Mouse (Mus musculus) liver, embryonic 13.5 days (tissue): ENCODE measurements around the gene Hdac4. TPM values are rescaled to one million over a fixed set of nuclear protein-coding genes. Genes with fewer than 3 reads are reported as not detected.

Experiments
- ATAC-seq: fragments of 200-750 bp; cut with Nextera tagmentation; 2 replicates; pipeline ENCODE4 v1.8.0; 2017; ENCODE audit warnings: low read depth, mild to moderate bottlenecking, moderate number of reproducible peaks, moderate library complexity
- DNase-seq: peaks from one replicate; pipeline ENCODE4 v3.0.0; 2022
- H3K27ac ChIP-seq: fragments of 300-500 bp; sonication (generic); 2 replicates; pipeline ENCODE4 v1.5.1; 2015; ENCODE audit warnings: moderate library complexity, mild to moderate bottlenecking, inconsistent platforms
- H3K27me3 ChIP-seq: fragments of 300-500 bp; sonication (generic); 2 replicates; pipeline ENCODE4 v1.6.1; 2015; ENCODE audit warnings: mild to moderate bottlenecking, inconsistent platforms
- H3K36me3 ChIP-seq: fragments of 300-500 bp; sonication (generic); 2 replicates; pipeline ENCODE4 v1.6.1; 2015; ENCODE audit warnings: mild to moderate bottlenecking, inconsistent platforms
- H3K4me1 ChIP-seq: fragments of 300-500 bp; sonication (generic); replicated peaks from 2 replicates; pipeline ENCODE4 v1.6.1; 2015; ENCODE audit warnings: inconsistent platforms
- H3K4me2 ChIP-seq: fragments of 300-500 bp; sonication (generic); 2 replicates; pipeline ENCODE4 v1.6.1; 2015; ENCODE audit warnings: inconsistent platforms, mild to moderate bottlenecking, moderate library complexity
- H3K4me3 ChIP-seq: fragments of 300-500 bp; sonication (generic); replicated peaks from 2 replicates; pipeline ENCODE4 v1.5.1; 2015; ENCODE audit warnings: mild to moderate bottlenecking, inconsistent platforms
- H3K9ac ChIP-seq: fragments of 300-500 bp; sonication (generic); 2 replicates; pipeline ENCODE4 v1.6.1; 2015; ENCODE audit warnings: mild to moderate bottlenecking, inconsistent platforms
- H3K9me3 ChIP-seq: fragments of 300-500 bp; sonication (generic); replicated peaks from 2 replicates; pipeline ENCODE4 v1.6.1; 2016; ENCODE audit warnings: inconsistent platforms
- WGBS: fragments of 180-500 bp; shearing (Covaris S2); methylation state at CpG from one replicate; pipeline ENCODE4 v1.1.7; 2015; ENCODE audit not compliant: insufficient replicate concordance; 5-methylcytosine and 5-hydroxymethylcytosine counted together
- polyA plus RNA-seq: library from polyadenylated mRNA; unstranded; fragments of >200 nt; fragmentation: Nextera tagmentation; extraction: Ambion mirVana; gene quantifications from 2 replicates; pipeline ENCODE4 v1.2.1, GENCODE M21; 2015

The Hdac4 gene
- polyA plus RNA-seq, 1 experiment from 2014 or later, result 3.9 TPM

DNA sequence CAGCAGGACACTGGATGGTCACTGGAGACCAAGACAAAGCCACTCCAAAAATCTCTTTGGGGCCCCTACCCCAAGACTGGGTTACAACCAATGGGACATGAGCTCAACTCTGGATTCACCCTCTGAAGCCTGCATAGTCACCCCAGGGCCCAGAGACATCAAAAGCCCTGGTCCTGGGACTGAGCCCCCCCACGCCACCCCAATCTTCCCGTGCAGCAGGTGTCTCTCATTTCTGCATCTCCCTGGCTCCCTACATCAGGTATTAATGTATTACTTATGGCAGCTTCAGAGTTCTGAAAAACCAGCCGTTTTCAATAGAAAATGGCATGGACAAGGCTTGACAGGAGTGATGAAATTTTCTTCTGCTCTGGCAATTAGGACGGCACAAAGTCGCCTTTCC lies 17.9 kb downstream of the Hdac4 start:
- H3K9me3 ChIP-seq, result no peaks in the 10 kb centered on the region
- H3K4me1 ChIP-seq, result peaks cover 40% of the 10 kb centered on the region
- DNase-seq, result no peak
- no peak for ATAC-seq
- H3K27me3 ChIP-seq, result no peaks in the 10 kb centered on the region
- H3K4me3 ChIP-seq, result no peak overlapping the region
- no peak overlapping the region for H3K27ac ChIP-seq
- no peak overlapping the region for H3K9ac ChIP-seq
- WGBS, result 77% methylated on average over 5 of the region's 5 CpGs
- no peaks in the 10 kb centered on the region for H3K36me3 ChIP-seq
- H3K4me2 ChIP-seq, result no peak overlapping the region

DNA sequence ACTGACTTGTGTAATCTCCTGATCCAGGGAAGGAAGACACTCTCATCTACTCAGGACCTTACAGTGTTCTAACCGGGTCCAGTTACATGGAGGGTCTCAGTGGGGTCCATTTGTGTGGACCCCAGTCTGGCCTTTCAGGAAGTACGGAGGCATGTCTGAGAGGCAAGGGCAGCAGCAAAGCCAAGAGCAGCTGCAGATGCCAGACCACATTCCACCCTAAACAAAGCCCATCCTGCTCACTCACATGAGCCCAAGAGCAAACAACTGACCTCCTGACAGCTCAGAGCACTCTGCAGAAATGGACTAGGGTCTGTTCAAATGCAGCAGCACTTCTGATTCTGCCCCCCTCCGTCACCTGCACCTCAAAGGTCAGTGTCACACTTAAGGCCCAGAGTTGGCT lies 18.3 kb downstream of the Hdac4 start:
- H3K27me3 ChIP-seq, result no peaks in the 10 kb centered on the region
- H3K9me3 ChIP-seq, result no peaks in the 10 kb centered on the region
- WGBS, result 70% methylated on average over 3 of the region's 3 CpGs
- H3K27ac ChIP-seq, result no peak overlapping the region
- H3K4me1 ChIP-seq, result peaks cover 40% of the 10 kb centered on the region
- H3K4me3 ChIP-seq, result no peak overlapping the region
- ATAC-seq (no peak), DNase-seq (no peak)
- H3K9ac ChIP-seq, result no peak overlapping the region
- H3K4me2 ChIP-seq, result no peak overlapping the region
- H3K36me3 ChIP-seq, result no peaks in the 10 kb centered on the region

GRCm38 (mm10) chr1:92175266-92175665 lies 20.2 kb downstream of the Hdac4 start:
- ATAC-seq, result no peak
- Histone ChIP-seq H3K36me3 (no peaks in the 10 kb centered on the region), H3K9ac (no peak overlapping the region), H3K4me3 (no peak overlapping the region), H3K27me3 (no peaks in the 10 kb centered on the region), H3K4me2 (no peak overlapping the region), H3K9me3 (no peaks in the 10 kb centered on the region), H3K4me1 (peaks cover 29% of the 10 kb centered on the region), H3K27ac (no peak overlapping the region)
- WGBS, result 73% methylated on average over 6 of the region's 6 CpGs
- DNase-seq, result no peak

GRCm38 (mm10) chr1:92174898-92175255 lies 20.6 kb downstream of the Hdac4 start:
- DNase-seq (no peak), ATAC-seq (no peak)
- no peak overlapping the region for H3K4me2 ChIP-seq
- peaks cover 29% of the 10 kb centered on the region for H3K4me1 ChIP-seq
- H3K9ac ChIP-seq, result no peak overlapping the region
- no peak overlapping the region for H3K27ac ChIP-seq
- no peaks in the 10 kb centered on the region for H3K27me3 ChIP-seq
- H3K36me3 ChIP-seq, result no peaks in the 10 kb centered on the region
- no peaks in the 10 kb centered on the region for H3K9me3 ChIP-seq
- no peak overlapping the region for H3K4me3 ChIP-seq
- WGBS, result 76% methylated on average over 5 of the region's 5 CpGs

DNA sequence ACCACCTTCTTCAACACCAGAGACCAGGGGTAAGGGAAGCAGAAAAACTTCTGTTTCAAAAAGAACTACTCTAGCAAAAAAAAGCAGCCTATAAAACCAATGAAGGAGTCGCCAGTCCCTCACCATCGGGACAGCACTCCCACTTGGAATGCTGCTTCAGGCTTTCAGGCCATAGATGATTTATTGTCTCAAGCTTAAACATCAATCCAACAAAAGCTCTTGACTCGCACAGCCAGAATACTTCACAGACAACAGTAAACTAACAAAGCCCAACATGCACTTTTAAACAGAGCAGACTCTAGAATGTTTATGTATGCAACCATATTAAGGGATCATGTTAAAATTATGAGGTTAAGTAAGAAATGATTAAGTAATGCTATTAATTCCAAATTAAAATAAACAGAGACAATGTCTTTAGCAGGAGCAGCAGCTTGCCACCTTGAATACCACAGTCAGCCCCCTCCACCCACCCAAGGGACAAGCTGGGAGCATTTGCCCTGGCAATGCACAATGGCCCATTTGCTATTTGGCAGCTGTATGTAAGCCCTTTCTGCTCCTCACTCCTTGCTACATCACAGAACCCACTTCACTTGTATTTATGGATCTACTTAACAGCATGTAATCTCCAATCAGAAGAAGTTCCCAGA lies 21.1 kb downstream of the Hdac4 start:
- ATAC-seq (no peak), DNase-seq (no peak)
- no peaks in the 10 kb centered on the region for H3K36me3 ChIP-seq
- H3K9me3 ChIP-seq, result no peaks in the 10 kb centered on the region
- no peak overlapping the region for H3K27ac ChIP-seq
- H3K27me3 ChIP-seq, result no peaks in the 10 kb centered on the region
- H3K4me1 ChIP-seq, result peaks cover 29% of the 10 kb centered on the region
- no peak overlapping the region for H3K9ac ChIP-seq
- H3K4me2 ChIP-seq, result no peak overlapping the region
- WGBS, result 67% methylated on average over 3 of the region's 3 CpGs
- H3K4me3 ChIP-seq, result no peak overlapping the region

- no peak overlapping the region for H3K27ac ChIP-seq
- H3K9ac ChIP-seq, result no peak overlapping the region
- ATAC-seq, result no peak
- H3K4me3 ChIP-seq, result no peak overlapping the region
- no peaks in the 10 kb centered on the region for H3K27me3 ChIP-seq
- no peaks in the 10 kb centered on the region for H3K9me3 ChIP-seq
- 0 out of 2 replicates have a peak, but pooled peaks cover 4% of the 10 kb centered on the region for H3K4me1 ChIP-seq
- no peak overlapping the region for H3K4me2 ChIP-seq
- no peaks in the 10 kb centered on the region for H3K36me3 ChIP-seq
- WGBS, result 71% methylated on average over 5 of the region's 5 CpGs
- DNase-seq, result no peak
These were observed 24.8 kb downstream of the Hdac4 start for GRCm38 (mm10) chr1:92170616-92171235.

DNA sequence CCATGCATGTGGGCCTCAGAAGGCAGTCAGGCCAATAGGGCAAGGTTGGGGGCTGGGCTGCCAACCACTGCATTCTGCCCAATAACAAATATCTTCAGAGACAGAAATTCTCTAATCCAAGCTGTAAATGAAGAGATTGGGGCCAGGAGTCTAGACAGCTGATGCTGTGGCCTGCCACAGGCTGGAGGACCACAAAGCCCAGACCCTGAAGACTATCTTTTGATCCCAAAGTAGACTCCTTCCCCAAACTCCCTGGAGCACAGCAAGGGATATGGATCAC lies 25.8 kb downstream of the Hdac4 start:
- Histone ChIP-seq H3K27ac (no peak overlapping the region), H3K4me3 (no peak overlapping the region), H3K9ac (no peak overlapping the region), H3K4me2 (no peak overlapping the region), H3K27me3 (no peaks in the 10 kb centered on the region), H3K9me3 (no peaks in the 10 kb centered on the region), H3K4me1 (0 out of 2 replicates have a peak, but pooled peaks cover 4% of the 10 kb centered on the region), H3K36me3 (no peaks in the 10 kb centered on the region)
- DNase-seq, result no peak
- no peak for ATAC-seq

- 70% methylated on average over 4 of the region's 4 CpGs for WGBS
- no peak for DNase-seq
- H3K27me3 ChIP-seq, result no peaks in the 10 kb centered on the region
These were observed 26.4 kb downstream of the Hdac4 start for GRCm38 (mm10) chr1:92168900-92169775.

DNA sequence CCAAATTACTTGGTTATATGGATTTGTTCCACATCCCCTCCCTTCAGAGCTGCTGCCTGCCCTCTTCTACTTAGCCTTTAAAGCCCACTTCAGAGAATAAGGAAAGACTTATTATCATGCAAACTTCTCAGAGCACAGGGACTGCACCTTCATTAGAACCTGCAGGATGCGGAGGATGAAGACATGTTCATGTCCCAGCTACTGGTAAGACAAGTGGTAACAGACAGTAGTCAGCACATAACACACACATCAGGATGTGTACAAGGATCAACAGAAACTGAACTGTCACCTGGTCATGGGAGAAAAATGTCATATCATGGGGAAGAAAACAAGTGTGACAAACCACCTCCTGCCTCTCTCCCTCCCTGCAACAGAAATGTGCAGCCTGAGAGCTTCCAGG lies 31.6 kb downstream of the Hdac4 start:
- Histone ChIP-seq H3K4me3 (no peak overlapping the region), H3K9ac (no peak overlapping the region), H3K4me1 (peaks cover 7% of the 10 kb centered on the region; the same call in 1 of the 2 replicates), H3K27me3 (no peaks in the 10 kb centered on the region), H3K36me3 (no peaks in the 10 kb centered on the region), H3K4me2 (no peak overlapping the region), H3K27ac (no peak overlapping the region), H3K9me3 (no peaks in the 10 kb centered on the region)
- WGBS, result 76% methylated on average over 1 of the region's 1 CpGs
- ATAC-seq (no peak), DNase-seq (no peak)

More at GRCm38 (mm10) chr1:92168900-92169775, 26.4 kb downstream of the Hdac4 start:
- H3K4me1 ChIP-seq, result 0 out of 2 replicates have a peak, but pooled peaks cover 4% of the 10 kb centered on the region
- H3K9ac ChIP-seq, result no peak overlapping the region
- H3K4me2 ChIP-seq, result no peak overlapping the region
- no peak for ATAC-seq
- no peak overlapping the region for H3K4me3 ChIP-seq
- no peaks in the 10 kb centered on the region for H3K9me3 ChIP-seq
- H3K36me3 ChIP-seq, result no peaks in the 10 kb centered on the region
- no peak overlapping the region for H3K27ac ChIP-seq

DNA sequence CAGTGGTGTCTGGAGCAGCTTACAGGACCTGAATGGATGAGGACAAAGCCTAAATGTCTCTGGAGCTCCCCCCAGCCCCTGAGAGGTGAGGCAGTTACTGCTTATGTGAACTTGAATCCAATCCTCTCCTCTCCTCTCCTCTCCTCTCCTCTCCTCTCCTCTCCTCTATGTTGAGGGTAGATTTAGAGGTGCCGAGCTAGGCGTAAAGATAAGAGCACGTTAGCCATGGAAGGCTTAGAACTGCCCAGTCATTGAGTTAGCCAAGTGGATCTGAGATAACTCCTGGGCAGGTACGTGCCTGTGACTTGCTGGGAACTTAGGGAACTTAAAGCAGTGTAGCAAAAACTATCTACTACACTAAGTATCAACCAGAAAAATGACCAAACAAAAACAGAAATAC lies 35.7 kb downstream of the Hdac4 start:
- ATAC-seq (peak; percentile 62), DNase-seq (no peak)
- H3K9ac ChIP-seq, result no peak overlapping the region
- no peak overlapping the region for H3K4me3 ChIP-seq
- WGBS, result 26% methylated on average over 4 of the region's 4 CpGs
- H3K4me1 ChIP-seq, result peaks cover 7% of the 10 kb centered on the region; the same call in 1 of the 2 replicates
- no peak overlapping the region for H3K27ac ChIP-seq
- H3K9me3 ChIP-seq, result no peaks in the 10 kb centered on the region
- H3K27me3 ChIP-seq, result no peaks in the 10 kb centered on the region
- no peak overlapping the region for H3K4me2 ChIP-seq
- H3K36me3 ChIP-seq, result no peaks in the 10 kb centered on the region

- Histone ChIP-seq H3K27ac (no peak overlapping the region), H3K9ac (no peak overlapping the region), H3K4me3 (no peak overlapping the region), H3K4me1 (peaks cover 9% of the 10 kb centered on the region; the same call in 1 of the 2 replicates), H3K9me3 (no peaks in the 10 kb centered on the region), H3K4me2 (no peak overlapping the region), H3K27me3 (no peaks in the 10 kb centered on the region), H3K36me3 (no peaks in the 10 kb centered on the region)
- ATAC-seq (no peak), DNase-seq (no peak)
- WGBS, result 71% methylated on average over 1 of the region's 1 CpGs
These were observed 45.3 kb downstream of the Hdac4 start for GRCm38 (mm10) chr1:92150201-92150600.
